Mouse (Mus musculus) ES-Bruce4 (cell line): ENCODE measurements around the gene Ankrd27. TPM values are rescaled to one million over a fixed set of nuclear protein-coding genes. Genes with fewer than 3 reads are reported as not detected.

Source experiments
- H3K27ac ChIP-seq: 2 replicates; pipeline ENCODE4 v1.5.1; 2012; ENCODE audit warnings: low read length, inconsistent platforms; ENCODE audit not compliant: insufficient read depth
- H3K27me3 ChIP-seq: 2 replicates; pipeline ENCODE4 v1.6.1; 2012; ENCODE audit warnings: mild to moderate bottlenecking, low read length, inconsistent platforms; ENCODE audit not compliant: control insufficient read depth, poor library complexity, insufficient read depth, severe bottlenecking
- H3K36me3 ChIP-seq: 2 replicates; pipeline ENCODE4 v1.6.1; 2012; ENCODE audit warnings: inconsistent platforms, mild to moderate bottlenecking, low read length, moderate library complexity; ENCODE audit not compliant: control insufficient read depth, poor library complexity, insufficient read depth, severe bottlenecking
- H3K4me1 ChIP-seq: one replicate; pipeline ENCODE4 v1.8.1; 2011; ENCODE audit warnings: low read length; ENCODE audit not compliant: control insufficient read depth, insufficient read depth
- H3K4me3 ChIP-seq: 2 replicates; pipeline ENCODE4 v1.5.1; 2011; ENCODE audit warnings: low read depth, mild to moderate bottlenecking, low read length
- H3K9ac ChIP-seq: 2 replicates; pipeline ENCODE4 v1.6.1; 2012; ENCODE audit warnings: low read depth, mild to moderate bottlenecking, inconsistent platforms; ENCODE audit not compliant: poor library complexity, severe bottlenecking
- H3K9me3 ChIP-seq: replicated peaks from 2 replicates; pipeline ENCODE4 v1.6.1; 2012; ENCODE audit warnings: mild to moderate bottlenecking, low read length, inconsistent platforms; ENCODE audit not compliant: control insufficient read depth, poor library complexity, insufficient read depth, severe bottlenecking
- CTCF ChIP-seq: IDR thresholded peaks from one replicate; pipeline ENCODE4 v1.8.1; 2011; ENCODE audit warnings: low read depth, low read length
- EP300 ChIP-seq: IDR thresholded peaks from 2 replicates; pipeline ENCODE4 v1.6.1; 2011; ENCODE audit warnings: low read depth, low read length; ENCODE audit not compliant: insufficient read depth
- POLR2A ChIP-seq: IDR thresholded peaks from one replicate; pipeline ENCODE4 v1.8.1; 2011; ENCODE audit warnings: low read length; ENCODE audit not compliant: insufficient read depth
- polyA plus RNA-seq: library from polyadenylated mRNA; stranded (reverse); fragments of >200 nt; gene quantifications from 2 replicates; pipeline ENCODE4 v1.2.4, GENCODE M21; 2011; ENCODE audit warnings: low read depth; ENCODE audit not compliant: missing spikeins, insufficient read depth, insufficient read length

Ankrd27 gene
- polyA plus RNA-seq, 1 experiment: 64.1 TPM

DNA sequence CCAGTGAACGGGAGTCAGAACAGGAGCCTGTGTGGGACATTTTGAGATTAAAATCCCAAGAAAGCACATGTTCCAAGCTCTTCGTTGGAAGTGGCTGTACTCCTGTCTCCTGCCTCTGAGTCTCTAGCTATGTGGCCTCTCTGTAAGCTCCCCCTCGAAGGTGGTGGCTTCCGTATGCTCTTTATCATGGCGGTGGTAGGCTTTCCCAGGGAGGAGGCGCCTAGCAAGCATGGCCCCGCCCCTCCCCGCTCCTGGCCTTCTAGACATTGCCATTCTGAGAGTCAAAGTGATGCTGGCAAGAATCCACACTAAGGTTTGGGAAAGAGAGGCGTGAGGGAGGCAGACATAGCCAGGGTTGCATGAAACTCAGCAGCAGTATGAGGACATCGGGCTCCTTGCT lies 36.6 kb downstream of the Ankrd27 start:
- Histone ChIP-seq H3K27ac (no peak overlapping the region), H3K9me3 (no peaks in the 10 kb centered on the region), H3K9ac (no peak overlapping the region), H3K4me1 (peaks cover 6% of the 10 kb centered on the region), H3K27me3 (no peaks in the 10 kb centered on the region), H3K36me3 (peaks cover 5% of the 10 kb centered on the region; the same call in 1 of the 2 replicates), H3K4me3 (no peak overlapping the region)
- TF ChIP-seq EP300 (no peak), CTCF (no peak), POLR2A (no peak)

DNA sequence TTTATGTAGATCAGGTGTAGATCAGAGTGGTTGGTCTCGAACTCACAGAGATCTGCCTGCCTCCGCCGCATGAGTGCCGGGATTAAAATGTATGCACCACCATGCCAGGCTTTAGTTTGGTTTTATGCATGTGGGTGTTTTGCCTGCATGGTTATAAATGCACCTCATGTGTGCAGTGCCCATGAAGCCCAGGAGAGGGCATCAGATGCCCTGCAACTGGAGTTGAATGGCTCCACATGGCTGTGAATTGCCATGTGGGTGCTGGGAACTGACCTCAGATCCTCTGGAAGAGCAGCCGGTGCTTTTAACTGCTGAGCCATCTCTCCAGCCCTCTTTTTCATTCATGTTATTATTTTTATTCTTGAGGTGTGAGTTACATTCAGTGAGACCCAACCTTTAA lies 40.0 kb downstream of the Ankrd27 start:
- Histone ChIP-seq H3K9me3 (no peaks in the 10 kb centered on the region), H3K27ac (no peak overlapping the region), H3K36me3 (peaks cover 8% of the 10 kb centered on the region), H3K4me3 (no peak overlapping the region), H3K27me3 (no peaks in the 10 kb centered on the region), H3K9ac (no peak overlapping the region), H3K4me1 (no peaks in the 10 kb centered on the region)
- TF ChIP-seq POLR2A (no peak), EP300 (no peak), CTCF (peak; percentile 23)

DNA sequence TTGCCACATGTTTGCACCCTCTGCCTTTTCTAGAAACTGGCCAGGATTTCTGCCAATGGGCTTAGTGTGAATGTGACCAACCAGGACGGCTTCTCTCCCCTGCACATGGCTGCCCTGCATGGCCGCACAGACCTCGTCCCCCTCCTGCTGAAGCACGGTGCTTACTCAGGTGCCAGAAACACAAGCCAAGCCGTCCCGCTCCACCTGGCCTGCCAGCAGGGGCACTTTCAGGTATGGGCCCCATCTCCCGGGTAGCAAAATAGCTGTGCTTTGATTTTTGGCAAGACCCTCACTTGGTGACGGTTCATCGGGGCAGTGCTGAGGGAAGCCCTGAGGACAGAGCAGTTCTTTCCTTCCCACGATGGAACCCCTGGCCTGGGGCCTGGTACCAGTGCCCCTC lies 41.3 kb downstream of the Ankrd27 start:
- no peak overlapping the region for H3K4me3 ChIP-seq
- H3K9ac ChIP-seq: no peak overlapping the region
- no peaks in the 10 kb centered on the region for H3K4me1 ChIP-seq
- no peak for TF ChIP-seq CTCF
- no peak for TF ChIP-seq EP300
- no peak for TF ChIP-seq POLR2A
- H3K36me3 ChIP-seq: peaks cover 5% of the 10 kb centered on the region
- H3K27ac ChIP-seq: no peak overlapping the region
- H3K9me3 ChIP-seq: no peaks in the 10 kb centered on the region
- H3K27me3 ChIP-seq: no peaks in the 10 kb centered on the region

DNA sequence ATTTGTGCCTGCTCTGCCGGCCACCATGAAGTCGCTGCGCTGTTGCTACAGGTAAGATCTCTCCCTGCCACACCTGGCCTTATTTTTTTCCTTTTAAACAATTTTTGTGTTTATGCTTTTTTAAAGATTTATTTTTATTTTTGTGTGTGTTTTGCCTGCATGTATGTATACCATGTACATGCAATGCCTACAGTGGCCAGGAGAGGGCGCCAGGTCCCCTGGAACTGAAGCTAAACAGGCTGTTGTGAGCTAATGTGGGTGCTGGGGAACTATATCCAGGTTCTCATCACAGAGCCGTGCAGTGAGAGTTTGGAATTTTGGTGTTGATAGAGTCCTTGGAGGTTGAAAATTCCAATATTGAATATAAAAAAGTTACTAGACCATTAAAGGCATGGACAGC lies 42.5 kb downstream of the Ankrd27 start:
- peaks cover 5% of the 10 kb centered on the region for H3K36me3 ChIP-seq
- no peaks in the 10 kb centered on the region for H3K9me3 ChIP-seq
- H3K27ac ChIP-seq: no peak overlapping the region
- H3K27me3 ChIP-seq: no peaks in the 10 kb centered on the region
- H3K9ac ChIP-seq: no peak overlapping the region
- peak; percentile 93 for TF ChIP-seq CTCF
- TF ChIP-seq POLR2A: no peak
- TF ChIP-seq EP300: no peak
- H3K4me3 ChIP-seq: no peak overlapping the region
- H3K4me1 ChIP-seq: no peaks in the 10 kb centered on the region

DNA sequence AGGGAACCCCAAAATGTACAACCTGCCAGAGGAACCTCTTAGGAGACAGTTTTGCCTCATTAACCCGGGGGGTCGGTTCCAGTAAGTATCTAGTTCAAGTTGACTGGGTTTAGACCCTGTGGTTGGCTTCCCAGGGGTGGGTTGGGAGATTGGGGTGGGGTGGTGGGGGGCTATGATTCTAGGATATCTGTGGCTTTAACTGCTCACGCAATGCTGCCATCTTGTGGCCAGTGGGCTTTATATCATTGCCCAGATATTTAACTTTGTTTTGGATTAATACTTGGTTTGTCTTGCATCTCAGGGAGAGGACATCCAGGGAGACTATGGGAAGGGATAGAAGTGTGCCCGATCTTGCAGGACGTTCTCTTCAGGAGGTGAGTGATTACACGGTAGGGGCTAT lies 50.2 kb downstream of the Ankrd27 start:
- Histone ChIP-seq H3K27me3 (no peaks in the 10 kb centered on the region), H3K4me1 (no peaks in the 10 kb centered on the region), H3K27ac (no peak overlapping the region), H3K4me3 (no peak overlapping the region), H3K9ac (no peak overlapping the region), H3K9me3 (no peaks in the 10 kb centered on the region), H3K36me3 (peaks cover 28% of the 10 kb centered on the region)
- TF ChIP-seq EP300 (no peak), POLR2A (no peak), CTCF (peak; percentile 37)

DNA sequence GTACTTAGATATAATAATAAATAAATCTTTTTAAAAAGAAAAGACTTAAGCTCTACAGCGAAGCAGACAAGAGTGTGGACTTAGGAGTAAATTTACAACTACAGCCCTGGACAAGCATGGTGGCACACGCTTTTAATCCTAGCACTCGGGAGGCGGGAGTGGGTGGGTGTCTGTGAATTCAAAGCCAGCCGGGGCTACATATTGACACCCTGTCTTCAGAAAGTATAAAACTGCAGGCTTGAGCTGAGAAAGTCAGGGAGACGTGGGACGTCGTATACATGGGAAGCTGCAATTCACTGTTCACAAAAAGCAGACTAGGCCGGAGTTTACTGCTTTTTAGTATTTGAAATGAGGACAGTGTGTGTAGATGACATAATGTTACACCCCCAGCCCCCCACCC lies 50.8 kb downstream of the Ankrd27 start:
- H3K27me3 ChIP-seq: no peaks in the 10 kb centered on the region
- peaks cover 33% of the 10 kb centered on the region for H3K36me3 ChIP-seq
- H3K9ac ChIP-seq: no peak overlapping the region
- H3K4me3 ChIP-seq: no peak overlapping the region
- no peaks in the 10 kb centered on the region for H3K9me3 ChIP-seq
- no peaks in the 10 kb centered on the region for H3K4me1 ChIP-seq
- TF ChIP-seq POLR2A (no peak), EP300 (no peak), CTCF (no peak)
- H3K27ac ChIP-seq: no peak overlapping the region
